Mouse (Mus musculus) gastrocnemius, postnatal 25 days (tissue): ENCODE results near the gene Dlk1. TPM values are rescaled to one million over a fixed set of nuclear protein-coding genes. Genes with fewer than 3 reads are reported as not detected.
"Not testable (repeated sequence)": the region's sequence is repeated elsewhere in the genome, so short reads cannot be mapped to it uniquely, and the experiment has no call there.

ENCODE experiments used
- DNase-seq: peaks from one replicate; pipeline ENCODE4 v3.0.0; 2022
- total RNA-seq, 2 experiments: library from RNA; stranded (reverse); gene quantifications; 1 replicate in 1 of 2; 2 replicates in 1 of 2; pipeline ENCODE4 v1.2.3; 2021

Gene Dlk1
- total RNA-seq, 2 experiments from 2014 or later, result 9.4 to 12.8 TPM

DNA sequence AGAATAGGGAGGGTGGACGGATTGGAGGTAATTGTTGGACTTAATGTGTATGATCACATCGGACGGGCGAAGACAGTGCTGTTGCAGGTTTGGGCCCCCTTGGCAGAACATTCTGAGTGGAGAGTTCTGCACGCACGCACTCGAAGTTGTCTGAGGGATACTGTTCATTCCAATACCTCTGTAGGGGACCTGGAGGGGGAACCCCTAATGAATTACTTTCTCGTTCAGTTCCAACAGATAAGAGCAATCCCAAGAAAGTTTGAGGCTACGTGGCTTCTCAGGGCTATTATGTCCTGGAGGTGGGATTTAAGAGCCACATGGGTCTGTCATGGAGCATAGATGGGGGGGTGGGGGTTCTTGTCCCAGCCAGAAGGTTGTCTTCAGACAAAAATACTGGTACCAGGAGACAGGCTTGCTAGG is 21.6 kb downstream of the Dlk1 start:
- no peak for DNase-seq

DNA sequence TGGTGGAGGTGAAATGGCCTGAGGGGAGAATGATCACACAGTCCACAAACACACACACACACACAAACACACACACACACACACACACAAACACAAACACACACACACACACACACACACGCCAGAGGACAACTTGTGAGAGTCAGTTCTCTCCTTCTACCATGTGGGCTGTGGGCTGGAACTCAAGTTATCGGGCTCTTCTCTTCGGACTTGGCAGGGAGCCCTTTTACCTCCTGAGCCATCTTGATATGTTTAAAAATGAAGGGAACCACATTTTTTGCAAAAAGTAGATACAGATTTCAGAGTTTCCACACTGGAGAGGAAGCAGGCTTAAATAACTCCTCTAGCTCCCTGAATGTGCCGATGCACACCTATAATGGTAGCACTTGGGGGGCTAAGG is 22.9 kb downstream of the Dlk1 start:
- no peak for DNase-seq

DNA sequence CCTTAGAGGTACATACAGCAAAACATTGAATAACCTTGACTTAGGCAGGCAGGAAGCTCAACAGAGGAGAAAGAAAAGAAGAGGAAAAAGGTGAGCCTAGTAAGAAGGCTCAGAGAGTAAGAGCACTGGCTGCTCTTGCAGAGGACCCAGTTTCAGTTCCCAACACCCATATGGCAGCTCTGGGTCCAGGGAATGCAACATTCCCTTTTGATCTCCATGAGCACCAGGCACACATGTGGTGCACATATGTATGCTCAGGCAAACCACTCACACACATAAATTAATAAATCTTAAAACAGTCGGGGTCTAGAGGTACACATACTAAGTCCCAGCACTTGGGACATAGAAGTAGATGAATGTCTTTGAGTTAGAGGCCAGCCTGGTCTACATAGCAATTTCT is 33.9 kb downstream of the Dlk1 start:
- DNase-seq, result not testable (repeated sequence)

DNA sequence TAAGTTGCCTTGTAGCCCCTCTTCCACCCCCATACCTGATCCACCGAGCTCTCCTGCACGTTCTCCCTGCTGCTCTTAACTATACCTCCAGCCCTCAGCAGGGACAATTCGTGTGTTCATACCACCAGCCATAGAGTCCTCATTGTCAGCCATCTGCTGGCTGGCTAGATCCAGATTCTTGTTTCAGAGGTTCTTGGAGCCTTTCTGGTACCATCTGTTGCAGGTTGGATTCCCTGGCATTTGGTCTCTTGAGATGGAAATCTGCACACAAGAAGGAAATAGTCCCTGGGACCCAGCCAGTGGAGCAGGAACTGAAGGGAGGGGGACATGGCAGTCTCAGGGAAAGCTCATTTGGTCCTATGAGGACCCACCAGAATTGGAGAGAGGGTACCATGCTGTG is 39.1 kb downstream of the Dlk1 start:
- DNase-seq, result no peak

DNA sequence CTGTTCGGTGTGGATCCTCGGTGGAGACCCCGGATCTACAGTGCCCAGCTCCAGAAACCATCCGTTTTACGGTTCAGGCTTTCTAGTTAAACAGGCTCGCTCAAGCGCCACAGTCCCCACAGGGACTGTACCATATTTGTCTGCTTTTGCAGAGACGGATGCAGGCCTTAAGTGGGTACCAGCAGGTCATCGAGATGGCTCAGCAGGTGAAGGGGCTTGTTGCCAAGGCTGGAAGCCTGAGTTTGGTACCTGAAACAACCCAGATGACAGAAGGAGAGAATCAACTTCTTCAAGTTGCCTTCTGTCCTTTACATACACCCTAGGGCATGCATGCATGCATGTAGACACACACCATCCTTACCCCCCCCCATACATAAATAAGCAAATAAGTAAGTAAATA is 40.8 kb downstream of the Dlk1 start:
- DNase-seq, result no peak

DNA sequence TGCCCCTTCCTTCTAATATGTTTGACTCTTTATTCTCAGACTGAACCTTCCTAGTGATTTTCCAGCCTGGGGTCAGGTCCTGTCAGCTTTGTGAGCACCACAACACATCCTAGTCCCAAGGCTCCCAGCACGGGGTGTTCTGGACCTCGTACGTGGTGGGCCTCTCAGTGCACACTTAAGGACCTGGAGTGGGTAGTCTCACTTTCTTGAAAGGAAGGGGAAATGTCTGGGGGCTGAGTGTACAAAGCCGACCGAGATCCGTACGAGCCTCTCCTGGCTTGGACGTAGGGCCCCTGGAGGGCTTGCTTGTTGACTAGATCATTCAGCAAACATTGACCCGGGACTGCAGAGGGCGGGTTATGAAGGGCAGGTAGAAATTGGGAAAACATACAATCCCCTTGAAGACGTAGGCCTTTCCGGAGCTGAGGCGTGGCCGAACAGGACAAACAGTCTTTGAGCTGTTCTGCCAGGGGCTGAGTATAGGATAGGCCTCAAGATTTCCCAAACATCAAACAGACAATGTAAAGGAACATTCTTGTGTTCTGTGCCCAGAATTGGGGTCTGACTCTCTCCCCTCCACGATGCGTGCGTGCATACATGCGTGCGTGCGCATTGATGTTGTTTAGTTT is 42.5 kb downstream of the Dlk1 start:
- DNase-seq, result no peak

DNA sequence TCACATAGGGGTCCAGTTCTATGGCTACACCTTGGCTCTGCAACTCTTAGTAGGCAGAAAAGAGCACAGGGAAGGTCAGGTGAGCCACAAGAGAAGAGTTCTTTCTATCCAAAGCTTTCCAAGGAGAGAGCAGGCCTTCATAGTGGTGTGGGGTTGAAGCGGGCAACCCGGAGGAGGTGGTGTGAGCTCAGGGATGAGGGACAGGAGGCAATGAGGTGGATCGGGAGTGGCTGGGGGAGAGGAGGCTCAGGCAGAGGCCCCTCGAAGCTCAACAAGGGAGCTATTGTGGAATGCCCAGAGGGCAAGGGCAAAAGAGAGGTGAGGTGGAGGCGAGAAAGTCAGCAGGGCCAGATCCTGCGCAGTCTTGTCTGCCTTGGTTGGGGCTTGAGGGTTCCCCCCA is 43.8 kb downstream of the Dlk1 start:
- DNase-seq, result no peak

DNA sequence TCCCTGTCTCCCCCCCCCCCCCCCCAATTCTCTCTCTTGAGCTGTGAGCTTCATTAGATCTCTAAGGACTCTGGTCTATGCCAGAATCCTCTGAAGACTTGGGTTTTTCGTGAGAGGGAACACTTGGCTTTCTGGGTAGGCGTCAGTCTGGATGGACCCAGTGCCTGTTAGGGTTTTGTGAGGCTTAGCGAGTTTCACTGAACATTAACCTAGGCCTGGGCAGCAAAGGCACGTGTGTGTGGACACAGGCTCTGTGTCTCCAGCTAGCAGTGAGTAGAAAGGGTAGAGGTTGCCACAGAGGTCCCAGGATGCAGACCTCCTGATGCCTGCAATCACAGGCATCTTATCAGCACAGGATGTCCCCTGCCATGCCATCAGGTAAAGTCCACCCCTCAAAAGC is 48.4 kb downstream of the Dlk1 start:
- DNase-seq, result no peak

DNA sequence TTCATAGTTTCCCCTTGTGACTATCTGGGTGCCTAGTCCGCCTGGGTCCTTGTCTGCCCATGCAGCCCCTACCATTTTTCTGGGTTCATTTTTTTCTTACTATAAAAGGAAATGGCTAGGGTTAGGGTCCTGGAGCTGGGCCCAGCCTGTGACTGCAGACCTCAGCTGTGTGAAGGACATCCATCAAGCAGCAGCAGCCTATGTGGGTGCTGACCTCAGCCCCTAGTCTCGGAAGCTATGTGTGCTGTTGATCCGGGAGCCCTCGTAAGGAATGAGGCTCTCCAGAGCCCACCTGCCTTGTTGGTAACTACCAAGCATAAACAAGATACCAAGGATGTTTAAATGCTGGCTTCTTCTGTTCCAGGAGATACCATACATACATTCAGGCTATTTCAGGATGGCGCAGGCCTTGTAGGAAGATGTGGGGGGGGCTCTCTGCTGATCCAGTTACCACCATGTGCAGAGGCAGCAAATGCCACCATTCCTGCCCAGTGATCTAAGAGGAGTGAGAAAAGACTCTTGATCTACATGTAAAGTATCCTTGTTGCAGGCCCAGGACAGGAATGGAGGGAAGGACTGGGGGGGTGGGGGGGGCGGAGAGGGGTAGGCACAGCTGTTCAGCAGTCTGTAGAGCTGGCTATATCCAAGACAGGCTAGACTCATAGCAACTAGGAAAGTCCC is 49.9 kb downstream of the Dlk1 start:
- no peak for DNase-seq

DNA sequence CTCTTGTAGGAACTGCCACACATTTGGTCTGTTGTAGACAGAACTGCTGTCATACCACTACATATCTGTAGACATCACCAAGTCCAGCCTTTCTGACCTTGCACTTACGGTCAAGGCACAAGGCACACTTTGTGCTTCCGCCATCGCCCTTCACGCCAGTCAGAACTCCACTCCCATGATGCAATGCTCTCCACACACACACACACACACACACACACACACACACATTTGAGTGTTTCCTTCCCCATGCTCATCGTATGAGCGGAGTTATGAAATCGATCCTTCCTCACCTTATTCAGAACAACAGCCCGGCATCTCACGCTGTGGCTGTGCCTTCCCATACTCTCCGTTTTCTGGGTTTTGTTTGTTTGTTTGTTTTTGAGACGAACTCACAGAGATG is 55.1 kb downstream of the Dlk1 start:
- no peak for DNase-seq

DNA sequence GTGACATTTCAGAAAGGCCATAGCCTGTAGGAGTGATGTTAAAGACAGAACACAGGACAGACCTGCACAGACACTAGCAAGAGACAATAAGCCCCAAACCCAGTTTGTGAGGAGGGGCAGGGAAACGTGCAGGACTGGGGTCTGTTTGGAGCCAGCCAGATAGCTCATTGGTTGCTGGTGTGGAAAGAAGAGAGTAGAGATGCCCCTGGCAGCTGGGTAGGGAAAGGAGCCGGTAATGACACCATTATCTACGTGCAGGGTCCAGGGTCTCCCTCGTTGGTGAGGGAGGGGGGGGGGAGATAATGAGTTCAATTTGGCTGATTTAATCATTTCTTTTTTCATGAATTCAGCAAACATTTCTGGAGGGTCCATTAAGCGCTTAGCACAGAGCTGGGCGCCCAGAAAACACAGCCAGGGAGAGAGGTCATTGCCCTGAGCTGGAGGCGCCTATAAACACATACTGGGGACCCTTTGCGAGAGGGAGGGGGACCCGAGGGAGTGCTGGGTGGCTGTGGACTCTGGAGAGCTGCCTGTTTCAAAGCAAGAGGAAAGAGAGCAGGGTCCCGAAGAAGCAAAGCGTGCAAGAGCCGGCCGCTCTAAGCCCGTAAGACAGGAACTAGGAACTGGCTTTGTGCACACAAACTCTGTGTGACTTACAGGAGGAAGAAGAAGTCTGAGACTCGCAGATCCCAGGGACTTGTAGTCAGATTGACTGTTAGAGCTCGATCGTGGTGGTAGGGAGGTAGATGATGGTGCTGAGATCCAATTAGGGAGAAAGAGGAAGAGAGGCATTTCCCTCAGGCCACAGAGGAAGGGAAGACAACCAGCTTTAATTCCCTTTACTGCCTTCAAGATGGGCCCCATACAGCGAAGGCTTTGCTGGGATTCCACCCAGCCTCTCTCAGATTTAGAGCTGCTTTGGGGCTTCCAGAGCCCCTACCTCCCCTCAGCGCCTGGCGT is 56.2 kb downstream of the Dlk1 start:
- DNase-seq, result no peak

DNA sequence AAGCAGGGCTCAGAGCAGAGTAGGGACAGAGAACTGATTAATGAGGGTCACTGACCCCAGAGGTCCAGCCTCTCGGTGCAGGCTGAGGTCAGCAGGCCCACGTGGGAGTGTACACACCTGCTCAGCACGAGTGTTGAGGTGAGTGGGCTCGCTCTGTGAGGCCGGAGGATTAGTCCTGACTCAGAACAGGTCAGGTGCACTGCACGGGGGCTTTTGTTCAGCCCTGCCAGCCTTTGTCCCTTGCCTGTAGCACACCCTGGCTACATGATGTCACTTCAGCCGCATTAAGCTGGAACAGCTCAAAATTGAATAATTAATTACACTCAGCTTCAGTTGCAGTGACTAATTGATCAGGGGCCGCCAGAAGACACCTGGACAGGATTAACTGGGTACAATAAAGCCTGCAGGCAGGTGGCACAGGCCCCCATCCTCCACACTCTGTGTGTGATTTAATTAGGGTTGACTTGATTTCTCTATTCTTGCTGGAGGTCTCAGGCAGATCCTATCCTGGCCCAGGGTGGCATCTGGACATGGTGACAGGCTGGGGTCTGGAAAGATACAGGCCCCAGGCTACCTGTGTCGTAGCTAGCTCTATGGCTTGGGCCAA is 57.0 kb downstream of the Dlk1 start:
- no peak for DNase-seq

DNA sequence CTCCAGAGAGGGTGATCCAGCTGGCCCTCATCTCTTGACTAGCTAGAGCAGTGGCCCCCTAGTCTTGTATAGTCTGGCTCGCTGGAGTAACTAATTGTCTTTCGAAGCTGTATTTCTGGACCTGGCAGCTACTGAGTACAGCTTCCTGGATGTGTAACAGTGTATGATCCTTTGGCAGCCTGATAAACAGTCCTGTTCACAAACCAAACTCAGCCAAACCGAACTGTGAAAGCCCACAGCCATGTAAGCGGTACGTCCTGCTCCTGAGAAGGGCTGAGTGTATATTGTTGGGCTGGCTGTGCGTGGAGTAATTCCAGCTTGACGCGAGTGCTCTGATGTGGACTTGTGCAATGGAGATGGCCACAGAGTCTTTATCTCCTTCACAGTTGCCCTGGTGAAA is 57.6 kb downstream of the Dlk1 start:
- DNase-seq, result no peak

DNA sequence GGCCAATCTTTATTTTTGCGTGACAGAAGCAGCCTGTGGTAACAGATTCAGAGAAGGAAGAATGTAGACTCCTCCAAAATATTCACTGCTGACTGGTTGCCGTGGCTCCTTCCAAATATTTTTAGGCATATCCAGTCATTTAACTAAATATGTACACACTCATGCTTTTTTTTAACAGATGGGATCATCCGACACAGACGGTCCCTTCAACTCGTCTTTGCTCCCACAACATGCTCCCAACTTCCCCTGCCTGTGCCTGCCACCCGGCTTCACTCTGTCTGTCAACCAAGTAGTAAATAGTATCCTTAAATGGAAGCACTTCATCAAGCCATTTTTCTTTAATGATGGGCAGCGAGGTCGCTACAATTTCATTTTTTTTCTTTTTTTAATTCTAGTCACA is 58.8 kb downstream of the Dlk1 start:
- DNase-seq, result no peak

DNA sequence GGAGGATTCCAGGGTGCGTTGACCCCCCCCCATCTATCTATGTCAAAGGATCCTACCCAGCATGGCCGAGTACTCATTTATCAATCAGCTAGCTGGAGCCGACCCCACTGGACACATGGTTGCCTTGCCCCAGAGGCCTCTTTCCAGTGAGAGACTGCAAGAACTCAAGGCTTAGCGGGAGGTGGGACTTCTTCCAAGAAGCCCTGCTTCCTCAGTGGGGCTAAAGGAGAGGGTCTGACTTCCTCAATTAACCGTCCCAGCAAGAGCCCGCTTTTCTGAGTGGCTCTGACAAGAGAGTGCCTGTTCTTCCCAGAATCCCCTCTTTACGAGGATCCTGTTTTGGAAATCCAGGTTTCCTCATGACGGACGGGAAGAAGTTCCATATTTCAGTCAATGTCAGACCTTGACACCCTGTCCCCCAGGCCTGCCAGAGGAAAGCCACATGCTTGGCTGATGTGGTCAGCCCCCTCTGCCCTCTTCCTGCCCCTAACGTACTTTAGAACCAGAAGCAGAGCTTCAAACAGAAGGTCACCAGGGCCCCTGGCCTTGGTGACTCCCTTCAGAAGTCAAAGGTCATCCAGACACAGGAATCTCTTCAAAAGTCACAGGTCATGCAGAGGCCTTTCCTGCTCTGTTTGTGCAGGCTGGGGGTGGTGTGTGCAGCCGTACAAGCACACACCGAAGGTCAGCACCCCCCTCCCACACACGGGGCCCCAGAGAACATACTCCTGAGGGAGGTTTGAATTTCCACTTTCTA is 59.7 kb downstream of the Dlk1 start:
- DNase-seq, result no peak

Other genes starting within 250 kb of the Dlk1 start
- gene Rtl1, start 147.5 kb downstream of the Dlk1 start, total RNA-seq, result not detected